Mouse (Mus musculus): ENCODE data around the gene Ckb. TPM values are rescaled to one million over a fixed set of nuclear protein-coding genes. Genes with fewer than 3 reads are reported as not detected.

The Ckb gene
- polyA plus RNA-seq, 1 experiment from 2014 or later: 44.8 TPM

- WGBS (ENCODE audit: insufficient replicate concordance): 52% methylated on average over 6 of the region's 6 CpGs
- peaks cover 32% of the 10 kb centered on the region for H3K27me3 ChIP-seq (ENCODE audit: control insufficient read depth, insufficient read depth, low read depth, low read length)
- no peak overlapping the region for H3K9ac ChIP-seq (ENCODE audit: low read depth, low read length)
Measured at GRCm38 (mm10) chr12:111675797-111676580, 3.9 kb upstream of the Ckb start.

DNA sequence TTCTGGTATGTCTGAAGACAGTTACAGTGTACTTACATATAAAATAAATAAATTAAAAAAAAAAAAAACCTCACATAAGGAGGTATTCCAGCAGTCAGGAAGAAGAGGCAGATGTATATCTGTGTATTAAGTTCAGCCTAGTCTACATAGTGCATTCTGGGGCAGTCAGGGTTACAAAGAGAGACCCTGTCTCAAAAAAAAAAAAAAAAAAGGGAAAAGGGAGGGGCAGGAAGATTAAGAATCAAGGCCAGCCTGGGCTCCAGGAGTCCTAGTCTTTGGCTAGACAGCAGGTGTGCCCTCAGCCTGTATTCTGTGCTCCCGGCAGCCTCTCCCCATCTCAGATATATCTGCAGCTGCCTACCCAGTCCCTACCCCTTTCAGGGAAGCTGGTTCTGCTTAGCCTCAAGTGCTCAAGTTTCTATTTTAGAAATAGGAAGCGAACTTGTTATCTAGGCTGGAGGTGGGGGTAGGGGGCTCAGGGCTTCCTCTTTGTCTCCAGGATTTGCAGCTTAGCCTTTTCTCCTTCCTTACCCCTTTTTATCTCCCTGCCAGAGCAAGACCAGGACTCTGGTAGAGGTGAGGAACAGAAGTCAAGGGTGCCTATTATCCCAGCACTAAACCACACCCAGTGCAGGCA, 2.8 kb upstream of the Ckb start:
- H3K36me3 ChIP-seq (ENCODE audit: control insufficient read depth, insufficient read depth): no peaks in the 10 kb centered on the region
- H3K27me3 ChIP-seq (ENCODE audit: control insufficient read depth, insufficient read depth, low read depth, low read length): peaks cover 43% of the 10 kb centered on the region
- no peaks in the 10 kb centered on the region for H3K9me3 ChIP-seq (replicated peaks; ENCODE audit: control insufficient read depth, low read length)
- H3K4me1 ChIP-seq (ENCODE audit: control insufficient read depth, low read depth, low read length): peaks cover 27% of the 10 kb centered on the region
- WGBS (ENCODE audit: insufficient replicate concordance): 13% methylated on average over 2 of the region's 2 CpGs
- H3K4me3 ChIP-seq (ENCODE audit: low read depth, low read length): no peak overlapping the region
- no peak overlapping the region for H3K27ac ChIP-seq (ENCODE audit: low read length)
- ATAC-seq (ENCODE audit: low read depth): no peak
- H3K4me2 ChIP-seq (ENCODE audit: low read depth, low read length): no peak overlapping the region
- H3K9ac ChIP-seq (ENCODE audit: low read depth, low read length): no peak overlapping the region

More at GRCm38 (mm10) chr12:111675797-111676580, 3.9 kb upstream of the Ckb start:
- H3K9me3 ChIP-seq (replicated peaks; ENCODE audit: control insufficient read depth, low read length): no peaks in the 10 kb centered on the region
- no peak overlapping the region for H3K4me2 ChIP-seq (ENCODE audit: low read depth, low read length)
- H3K27ac ChIP-seq (ENCODE audit: low read length): no peak overlapping the region
- ATAC-seq (ENCODE audit: low read depth): no peak
- H3K4me3 ChIP-seq (ENCODE audit: low read depth, low read length): no peak overlapping the region
- peaks cover 27% of the 10 kb centered on the region for H3K4me1 ChIP-seq (ENCODE audit: control insufficient read depth, low read depth, low read length)
- H3K36me3 ChIP-seq (ENCODE audit: control insufficient read depth, insufficient read depth): no peaks in the 10 kb centered on the region

DNA sequence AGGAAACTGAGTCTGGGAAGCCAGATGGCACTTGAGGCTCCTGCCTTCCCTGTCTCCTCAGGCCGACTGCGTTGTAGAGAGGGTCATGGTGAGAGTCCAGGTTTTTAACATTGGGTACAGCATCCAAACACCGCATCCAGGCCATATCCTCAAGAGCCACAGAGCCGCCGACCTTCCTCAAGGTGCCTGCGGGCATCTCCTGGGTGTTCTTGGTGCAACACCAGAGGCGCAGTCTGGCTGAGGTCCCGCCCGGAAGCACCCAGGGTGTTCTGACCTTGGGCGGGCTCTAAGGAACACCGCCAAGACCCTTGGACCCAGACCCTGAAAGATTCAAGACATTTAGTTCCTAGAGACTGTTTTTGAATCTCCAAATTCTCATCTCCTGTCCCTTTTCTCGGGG, 443 bp upstream of the Ckb start:
- Histone ChIP-seq H3K27me3 (ENCODE audit: control insufficient read depth, insufficient read depth, low read depth, low read length) (peaks cover 54% of the 10 kb centered on the region), H3K9ac (ENCODE audit: low read depth, low read length) (no peak overlapping the region)
- 9% methylated on average over 12 of the region's 12 CpGs for WGBS (ENCODE audit: insufficient replicate concordance)

DNA sequence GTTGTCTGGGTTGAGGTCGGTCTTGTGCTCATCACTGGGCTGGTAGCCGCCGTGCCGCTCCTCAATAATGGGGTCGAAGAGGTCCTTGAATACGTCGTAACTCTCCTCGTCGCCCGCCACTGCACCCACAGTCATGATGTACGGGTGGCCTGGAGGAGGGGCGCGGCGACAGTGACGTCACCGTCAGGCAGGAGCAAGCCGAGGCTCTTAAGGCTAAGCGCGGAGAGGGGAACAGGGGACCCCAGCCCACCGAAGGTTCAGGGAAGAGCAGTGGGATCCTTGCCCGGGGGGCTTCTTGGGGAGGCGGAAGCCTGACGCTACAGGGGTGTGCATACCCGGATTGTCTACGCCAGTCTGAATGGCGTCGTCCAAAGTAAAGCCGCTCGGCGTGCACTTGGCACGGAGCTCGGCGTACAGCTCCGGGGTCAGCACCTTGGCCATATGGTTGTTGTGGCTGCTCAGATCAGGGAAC, 671 bp downstream of the Ckb start:
- no peaks in the 10 kb centered on the region for H3K9me3 ChIP-seq (replicated peaks; ENCODE audit: control insufficient read depth, low read length)
- no peaks in the 10 kb centered on the region for H3K36me3 ChIP-seq (ENCODE audit: control insufficient read depth, insufficient read depth)
- ATAC-seq (ENCODE audit: low read depth): no peak
- peak overlapping the region; percentile 51 for H3K4me3 ChIP-seq (ENCODE audit: low read depth, low read length)
- H3K27me3 ChIP-seq (ENCODE audit: control insufficient read depth, insufficient read depth, low read depth, low read length): peaks cover 54% of the 10 kb centered on the region
- WGBS (ENCODE audit: insufficient replicate concordance): 2% methylated on average over 34 of the region's 34 CpGs
- H3K27ac ChIP-seq (ENCODE audit: low read length): no peak overlapping the region
- peak overlapping the region; percentile 55 for H3K4me2 ChIP-seq (ENCODE audit: low read depth, low read length)
- H3K4me1 ChIP-seq (ENCODE audit: control insufficient read depth, low read depth, low read length): peaks cover 15% of the 10 kb centered on the region
- no peak overlapping the region for H3K9ac ChIP-seq (ENCODE audit: low read depth, low read length)

More for the DNA sequence above, 443 bp upstream of the Ckb start:
- Histone ChIP-seq H3K27ac (ENCODE audit: low read length) (no peak overlapping the region), H3K36me3 (ENCODE audit: control insufficient read depth, insufficient read depth) (no peaks in the 10 kb centered on the region), H3K4me3 (ENCODE audit: low read depth, low read length) (peak overlapping the region; percentile 51; the same call in 1 of the 2 replicates), H3K9me3 (replicated peaks; ENCODE audit: control insufficient read depth, low read length) (no peaks in the 10 kb centered on the region), H3K4me2 (ENCODE audit: low read depth, low read length) (peak overlapping the region; percentile 55), H3K4me1 (ENCODE audit: control insufficient read depth, low read depth, low read length) (peaks cover 22% of the 10 kb centered on the region)
- no peak for ATAC-seq (ENCODE audit: low read depth)

GRCm38 (mm10) chr12:111670976-111671375, 1.2 kb downstream of the Ckb start:
- peak overlapping the region; percentile 51 for H3K4me3 ChIP-seq (ENCODE audit: low read depth, low read length)
- H3K4me2 ChIP-seq (ENCODE audit: low read depth, low read length): peak overlapping the region; percentile 55
- H3K27ac ChIP-seq (ENCODE audit: low read length): no peak overlapping the region
- no peaks in the 10 kb centered on the region for H3K9me3 ChIP-seq (replicated peaks; ENCODE audit: control insufficient read depth, low read length)
- peaks cover 15% of the 10 kb centered on the region for H3K4me1 ChIP-seq (ENCODE audit: control insufficient read depth, low read depth, low read length)
- H3K36me3 ChIP-seq (ENCODE audit: control insufficient read depth, insufficient read depth): no peaks in the 10 kb centered on the region
- H3K9ac ChIP-seq (ENCODE audit: low read depth, low read length): no peak overlapping the region
- peaks cover 54% of the 10 kb centered on the region for H3K27me3 ChIP-seq (ENCODE audit: control insufficient read depth, insufficient read depth, low read depth, low read length)
- WGBS (ENCODE audit: insufficient replicate concordance): under 1% methylated on average over 35 of the region's 35 CpGs
- ATAC-seq (ENCODE audit: low read depth): no peak

DNA sequence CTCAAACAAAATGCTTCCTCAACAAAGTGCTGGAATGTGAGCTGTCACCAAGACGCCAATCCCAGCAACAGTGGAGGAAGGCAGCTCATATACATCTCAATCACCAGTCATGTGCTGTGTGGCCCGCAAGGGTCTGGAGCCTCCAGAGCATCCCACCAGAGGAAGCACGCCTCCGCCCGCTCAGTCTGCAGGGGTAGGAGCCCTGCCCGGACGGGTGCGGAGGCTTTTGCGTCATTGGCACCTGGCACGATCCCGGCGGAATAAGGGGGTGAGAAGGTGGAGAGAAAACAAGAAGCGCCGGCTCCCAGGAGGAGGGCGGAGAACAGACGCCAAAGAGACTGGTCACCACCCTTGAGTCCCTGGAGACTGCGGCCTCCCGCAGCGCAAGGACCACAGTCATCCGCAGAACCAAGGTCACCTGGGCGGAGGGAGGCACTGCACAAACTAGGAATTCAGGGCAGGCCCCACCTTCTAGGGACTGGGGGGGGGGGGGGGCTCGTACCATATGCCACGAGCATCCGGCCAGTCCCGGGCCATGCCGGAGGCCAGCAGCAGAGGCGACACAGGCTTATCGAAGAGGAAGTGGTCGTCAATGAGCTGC, 1.7 kb downstream of the Ckb start:
- peak overlapping the region; percentile 55 for H3K4me2 ChIP-seq (ENCODE audit: low read depth, low read length)

GRCm38 (mm10) chr12:111669961-111670360, 2.2 kb downstream of the Ckb start:
- no peaks in the 10 kb centered on the region for H3K9me3 ChIP-seq (replicated peaks; ENCODE audit: control insufficient read depth, low read length)
- no peak for ATAC-seq (ENCODE audit: low read depth)
- no peak overlapping the region for H3K4me2 ChIP-seq (ENCODE audit: low read depth, low read length)
- H3K4me3 ChIP-seq (ENCODE audit: low read depth, low read length): no peak overlapping the region
- peaks cover 15% of the 10 kb centered on the region for H3K4me1 ChIP-seq (ENCODE audit: control insufficient read depth, low read depth, low read length)
- H3K27me3 ChIP-seq (ENCODE audit: control insufficient read depth, insufficient read depth, low read depth, low read length): peaks cover 54% of the 10 kb centered on the region
- WGBS (ENCODE audit: insufficient replicate concordance): 44% methylated on average over 8 of the region's 8 CpGs
- H3K27ac ChIP-seq (ENCODE audit: low read length): no peak overlapping the region
- no peaks in the 10 kb centered on the region for H3K36me3 ChIP-seq (ENCODE audit: control insufficient read depth, insufficient read depth)
- no peak overlapping the region for H3K9ac ChIP-seq (ENCODE audit: low read depth, low read length)

More for the DNA sequence above, 1.7 kb downstream of the Ckb start:
- peaks cover 15% of the 10 kb centered on the region for H3K4me1 ChIP-seq (ENCODE audit: control insufficient read depth, low read depth, low read length)
- H3K9ac ChIP-seq (ENCODE audit: low read depth, low read length): no peak overlapping the region
- 14% methylated on average over 28 of the region's 29 CpGs for WGBS (ENCODE audit: insufficient replicate concordance)
- H3K4me3 ChIP-seq (ENCODE audit: low read depth, low read length): peak overlapping the region; percentile 51
- H3K27me3 ChIP-seq (ENCODE audit: control insufficient read depth, insufficient read depth, low read depth, low read length): peaks cover 54% of the 10 kb centered on the region
- ATAC-seq (ENCODE audit: low read depth): no peak
- H3K27ac ChIP-seq (ENCODE audit: low read length): no peak overlapping the region
- no peaks in the 10 kb centered on the region for H3K36me3 ChIP-seq (ENCODE audit: control insufficient read depth, insufficient read depth)
- H3K9me3 ChIP-seq (replicated peaks; ENCODE audit: control insufficient read depth, low read length): no peaks in the 10 kb centered on the region

GRCm38 (mm10) chr12:111669000-111669788, 2.9 kb downstream of the Ckb start:
- Histone ChIP-seq H3K36me3 (ENCODE audit: control insufficient read depth, insufficient read depth) (no peaks in the 10 kb centered on the region), H3K4me2 (ENCODE audit: low read depth, low read length) (peak overlapping the region; percentile 57), H3K4me1 (ENCODE audit: control insufficient read depth, low read depth, low read length) (peaks cover 15% of the 10 kb centered on the region), H3K27me3 (ENCODE audit: control insufficient read depth, insufficient read depth, low read depth, low read length) (peaks cover 53% of the 10 kb centered on the region), H3K9me3 (replicated peaks; ENCODE audit: control insufficient read depth, low read length) (no peaks in the 10 kb centered on the region), H3K4me3 (ENCODE audit: low read depth, low read length) (no peak overlapping the region), H3K9ac (ENCODE audit: low read depth, low read length) (peak overlapping the region; percentile 51; the same call in 1 of the 2 replicates), H3K27ac (ENCODE audit: low read length) (peak overlapping the region; percentile 62)
- 61% methylated on average over 23 of the region's 23 CpGs for WGBS (ENCODE audit: insufficient replicate concordance)
- ATAC-seq (ENCODE audit: low read depth): peak; percentile 12
